Mouse (Mus musculus) kidney, adult 2 months (tissue): ENCODE results near the gene Tvp23a.

ENCODE experiments used
- CTCF ChIP-seq: fragments of 200-500 bp; conservative IDR thresholded peaks from 2 replicates; pipeline ENCODE4 v1.5.1; 2011; ENCODE audit warnings: low read depth, mild to moderate bottlenecking, control low read depth, low read length, moderate library complexity, mixed read lengths; ENCODE audit not compliant: insufficient read depth, insufficient read length
- POLR2A ChIP-seq: fragments of 200-500 bp; IDR thresholded peaks from one replicate; pipeline ENCODE4 v1.6.1; 2011; ENCODE audit warnings: low read depth, low read length, control low read depth

- TF ChIP-seq CTCF = no peak
- TF ChIP-seq POLR2A = peak; percentile 58
Observed at GRCm38 (mm10) chr16:10411764-10412746, 35.1 kb downstream of the Tvp23a start, which contains the start of gene Nubp1.
